Mouse (Mus musculus): ENCODE data around the gene Umad1. TPM values are rescaled to one million over a fixed set of nuclear protein-coding genes. Genes with fewer than 3 reads are reported as not detected.

Gene Umad1
- polyA plus RNA-seq, 1 experiment from 2014 or later = 30.0 TPM

Other genes with a start within 250 kb of the Umad1 start
- gene Col28a1, start 66.7 kb upstream of the Umad1 start, polyA plus RNA-seq (2015; fragmentation: Nextera tagmentation; extraction: Ambion mirVana) = 2.5 and 2.6 TPM in 2 replicates
- 22.4 and 22.5 TPM in 2 replicates for gene Mios, start 50.1 kb upstream of the Umad1 start, polyA plus RNA-seq (2015; fragmentation: Nextera tagmentation; extraction: Ambion mirVana)
- 124 and 146 TPM in 2 replicates for gene Rpa3, start 115 bp upstream of the Umad1 start, polyA plus RNA-seq (2015; fragmentation: Nextera tagmentation; extraction: Ambion mirVana)
- 12.2 and 12.7 TPM in 2 replicates for gene Gm45062, start 162 bp downstream of the Umad1 start, polyA plus RNA-seq (2015; fragmentation: Nextera tagmentation; extraction: Ambion mirVana)

Data from stomach, embryonic 16.5 days (tissue).